Mouse (Mus musculus): ENCODE measurements at regions not wholly inside any gene's neighbourhood (a gene's known extent, or its start where the extent isn't known, plus 50 kb on each side); places are given as distances from the start of the nearest gene placed in this dataset.

DNA sequence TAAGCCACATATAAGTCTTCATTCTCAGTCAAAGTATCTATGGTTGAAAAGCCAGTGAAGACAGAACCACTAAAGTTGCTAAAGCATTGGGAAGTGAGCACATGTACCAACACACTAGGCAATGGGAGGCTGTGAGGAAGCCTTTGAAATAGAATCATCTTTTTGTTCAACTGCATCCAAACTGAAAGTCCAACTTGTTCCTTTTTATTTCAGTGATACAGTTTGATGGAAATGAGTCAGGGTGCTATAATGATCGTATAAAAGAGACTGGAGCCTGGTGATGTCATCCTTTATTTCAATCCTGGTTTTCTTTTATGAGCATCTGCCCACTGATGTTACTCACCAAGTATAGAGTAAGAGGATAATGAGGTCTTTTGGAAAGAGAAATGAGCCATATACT is 1198.9 kb upstream of the Cited2 start:
- ATAC-seq (ENCODE audit: low FRiP score, low read depth): no peak
- H3K4me3 ChIP-seq: no peak overlapping the region
- WGBS: 64% methylated on average over 1 of the region's 1 CpGs

DNA sequence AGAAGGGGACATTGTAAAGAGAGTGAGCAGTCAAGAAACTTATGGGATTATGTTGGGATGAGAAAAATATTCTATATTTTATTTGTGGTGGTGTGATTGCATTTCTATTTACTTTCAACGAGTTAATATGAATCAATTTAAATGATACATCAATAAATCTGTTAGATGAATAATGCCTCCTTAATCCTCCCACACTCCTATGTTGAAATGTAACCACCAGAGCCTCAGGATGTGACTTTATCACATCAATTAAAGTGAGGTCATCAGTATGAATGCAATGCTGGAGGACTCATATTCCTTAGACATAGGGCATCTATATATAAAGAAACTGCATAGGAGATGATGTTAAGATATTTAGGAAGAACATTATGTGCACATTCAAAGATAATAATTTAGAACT is 1195.3 kb upstream of the Cited2 start:
- no peaks in the 10 kb centered on the region for H3K4me1 ChIP-seq
- H3K27ac ChIP-seq (replicated peaks): no peak overlapping the region
- H3K4me2 ChIP-seq (replicated peaks): no peak overlapping the region
- H3K4me3 ChIP-seq: no peak overlapping the region
- H3K27me3 ChIP-seq: no peaks in the 10 kb centered on the region
- no peak for ATAC-seq (ENCODE audit: low FRiP score, low read depth)
- 68% methylated on average over 1 of the region's 1 CpGs for WGBS
- H3K9me3 ChIP-seq: no peaks in the 10 kb centered on the region
- no peaks in the 10 kb centered on the region for H3K36me3 ChIP-seq
- H3K9ac ChIP-seq (replicated peaks): no peak overlapping the region

More for the DNA sequence above, 1198.9 kb upstream of the Cited2 start:
- Histone ChIP-seq H3K4me1 (no peaks in the 10 kb centered on the region), H3K4me2 (replicated peaks) (no peak overlapping the region), H3K27ac (replicated peaks) (no peak overlapping the region), H3K9me3 (no peaks in the 10 kb centered on the region), H3K36me3 (no peaks in the 10 kb centered on the region), H3K9ac (replicated peaks) (no peak overlapping the region), H3K27me3 (no peaks in the 10 kb centered on the region)

DNA sequence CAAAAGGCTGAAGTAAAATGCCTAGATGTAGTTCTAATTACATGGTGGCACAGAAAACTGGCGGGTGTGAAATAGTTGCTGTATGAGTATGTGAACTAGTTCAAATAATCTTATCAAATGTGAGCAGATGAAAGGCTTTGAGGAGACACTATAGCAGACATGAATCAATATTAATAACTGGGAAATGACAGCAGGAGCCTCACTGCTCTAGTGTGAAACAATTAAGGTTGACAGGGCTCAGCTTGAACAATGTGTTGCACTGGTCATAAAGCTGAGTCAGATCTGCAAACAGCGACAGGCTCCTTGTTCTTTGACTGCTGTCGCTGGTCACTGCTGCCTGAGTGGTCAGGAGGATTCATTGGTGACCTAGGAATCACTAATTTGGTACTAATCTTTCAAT is 1185.4 kb upstream of the Cited2 start:
- peak; percentile 63 for ATAC-seq (ENCODE audit: low FRiP score, low read depth)
- H3K36me3 ChIP-seq: no peaks in the 10 kb centered on the region
- H3K4me2 ChIP-seq (replicated peaks): no peak overlapping the region
- H3K4me3 ChIP-seq: no peak overlapping the region
- H3K27ac ChIP-seq (replicated peaks): no peak overlapping the region
- no peaks in the 10 kb centered on the region for H3K9me3 ChIP-seq
- no peaks in the 10 kb centered on the region for H3K4me1 ChIP-seq
- 59% methylated on average over 3 of the region's 3 CpGs for WGBS
- H3K9ac ChIP-seq (replicated peaks): no peak overlapping the region
- no peaks in the 10 kb centered on the region for H3K27me3 ChIP-seq

DNA sequence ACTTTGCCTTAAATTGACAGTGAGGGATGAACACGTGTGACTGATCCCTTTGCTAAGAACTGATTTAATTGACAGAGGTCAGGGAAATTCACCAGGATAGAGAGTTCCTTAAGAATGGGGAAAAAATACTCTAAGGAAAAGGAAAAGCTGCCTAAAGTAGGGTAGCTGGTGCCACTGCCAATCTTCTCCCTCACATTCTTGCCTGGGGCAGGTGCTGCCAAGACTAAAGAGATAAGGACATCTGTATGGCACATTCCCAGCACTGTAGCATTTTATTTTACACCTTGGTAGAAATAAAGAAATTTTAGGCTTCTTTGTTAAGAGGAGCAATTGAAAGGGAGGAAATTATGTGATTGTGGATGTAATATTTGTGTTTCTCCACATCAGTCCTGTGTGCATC is 1184.6 kb upstream of the Cited2 start:
- ATAC-seq (ENCODE audit: low FRiP score, low read depth): no peak

DNA sequence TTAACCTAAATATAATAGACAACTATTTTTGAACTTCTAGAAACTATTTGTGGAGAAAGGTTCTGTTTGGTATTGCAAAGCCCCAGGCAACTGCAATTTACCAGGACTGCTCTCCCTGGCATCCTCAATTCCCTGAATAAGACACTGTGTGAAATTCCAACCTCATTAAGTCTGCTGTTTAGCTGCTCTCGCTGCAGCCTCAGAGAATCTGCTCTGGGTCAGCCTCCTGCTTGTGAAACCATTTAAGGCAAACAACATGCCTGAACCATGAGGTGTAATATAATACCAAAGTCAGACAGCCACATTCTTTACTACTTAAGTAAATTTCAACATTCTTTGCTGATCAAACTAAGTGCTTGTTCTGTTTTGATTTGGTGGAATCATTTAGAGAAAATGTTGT is 1177.6 kb upstream of the Cited2 start:
- H3K4me3 ChIP-seq: no peak overlapping the region
- ATAC-seq (ENCODE audit: low FRiP score, low read depth): peak; percentile 27; the same call in 1 of the 2 replicates
- H3K9ac ChIP-seq (replicated peaks): no peak overlapping the region
- no peak overlapping the region for H3K27ac ChIP-seq (replicated peaks)
- 6% methylated on average over 1 of the region's 1 CpGs for WGBS
- H3K4me2 ChIP-seq (replicated peaks): no peak overlapping the region
- H3K27me3 ChIP-seq: no peaks in the 10 kb centered on the region
- no peaks in the 10 kb centered on the region for H3K4me1 ChIP-seq
- H3K9me3 ChIP-seq: no peaks in the 10 kb centered on the region
- no peaks in the 10 kb centered on the region for H3K36me3 ChIP-seq

More for the DNA sequence above, 1184.6 kb upstream of the Cited2 start:
- no peaks in the 10 kb centered on the region for H3K4me1 ChIP-seq
- H3K27me3 ChIP-seq: no peaks in the 10 kb centered on the region
- H3K9me3 ChIP-seq: no peaks in the 10 kb centered on the region
- no peaks in the 10 kb centered on the region for H3K36me3 ChIP-seq
- no peak overlapping the region for H3K4me2 ChIP-seq (replicated peaks)
- H3K9ac ChIP-seq (replicated peaks): no peak overlapping the region
- no peak overlapping the region for H3K27ac ChIP-seq (replicated peaks)
- 29% methylated on average over 1 of the region's 1 CpGs for WGBS
- no peak overlapping the region for H3K4me3 ChIP-seq

DNA sequence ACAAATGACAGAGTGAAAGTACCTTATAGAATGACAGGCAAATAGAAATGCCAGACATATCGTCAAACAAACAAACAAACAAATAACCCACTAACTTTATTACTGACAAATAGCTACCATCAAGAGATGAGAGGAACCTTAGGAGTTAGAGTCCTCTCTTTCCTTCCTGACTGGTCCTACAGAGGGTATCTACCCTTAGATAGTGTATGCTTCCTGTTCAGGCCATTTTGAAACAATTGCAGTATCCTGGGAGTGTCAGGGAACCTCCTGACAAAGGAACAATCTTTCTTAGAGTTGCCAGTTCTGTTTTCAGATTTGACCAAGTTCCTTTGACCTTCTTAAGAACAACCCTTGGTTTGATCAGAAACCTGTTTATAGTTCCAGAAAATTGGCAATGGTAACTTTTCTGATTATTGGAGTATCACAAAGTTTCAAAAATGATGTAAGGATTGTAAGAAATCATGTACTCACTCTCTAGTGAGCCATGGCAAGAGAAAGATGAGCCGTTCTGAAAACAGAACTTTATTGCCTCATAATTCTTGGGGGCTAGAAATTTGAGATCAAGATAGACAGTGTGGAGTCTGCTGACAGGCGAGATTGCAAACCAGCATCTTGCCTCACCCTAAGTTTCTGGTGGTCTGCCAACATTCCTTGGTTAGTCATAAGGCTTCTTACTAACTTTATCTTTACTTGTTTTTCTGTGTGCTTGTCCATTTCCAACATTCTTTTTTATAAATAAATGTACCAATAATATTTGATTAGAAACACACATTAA is 1170.0 kb upstream of the Cited2 start:
- 78% methylated on average over 3 of the region's 3 CpGs for WGBS
- no peak for ATAC-seq (ENCODE audit: low FRiP score, low read depth)

DNA sequence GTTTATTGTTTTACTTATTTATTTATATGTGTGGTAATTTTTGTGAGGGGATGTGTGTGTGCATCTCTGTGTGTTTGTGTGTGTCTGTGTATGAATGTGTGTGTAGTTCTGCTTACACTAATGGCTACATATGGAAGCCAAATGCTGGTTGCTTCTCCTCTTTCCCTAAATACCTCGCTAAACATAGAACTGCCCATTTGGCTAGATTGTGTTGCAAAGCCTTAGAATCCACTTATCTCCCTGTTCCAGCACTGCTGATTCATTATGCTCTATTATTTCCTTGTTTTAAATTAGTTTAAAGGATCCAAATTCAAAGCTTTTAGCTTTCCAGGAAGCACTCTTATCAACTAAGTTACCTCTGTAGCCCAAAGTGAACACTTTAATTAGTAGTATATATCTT is 1148.5 kb upstream of the Cited2 start:
- no peaks in the 10 kb centered on the region for H3K4me1 ChIP-seq
- H3K27ac ChIP-seq (replicated peaks): no peak overlapping the region
- H3K27me3 ChIP-seq: no peaks in the 10 kb centered on the region
- H3K9ac ChIP-seq (replicated peaks): no peak overlapping the region
- H3K9me3 ChIP-seq: no peaks in the 10 kb centered on the region
- no peak for ATAC-seq (ENCODE audit: low FRiP score, low read depth)
- WGBS: 93% methylated on average over 1 of the region's 1 CpGs
- H3K36me3 ChIP-seq: no peaks in the 10 kb centered on the region
- no peak overlapping the region for H3K4me3 ChIP-seq
- H3K4me2 ChIP-seq (replicated peaks): no peak overlapping the region

More for the DNA sequence above, 1170.0 kb upstream of the Cited2 start:
- H3K4me1 ChIP-seq: no peaks in the 10 kb centered on the region
- H3K4me2 ChIP-seq (replicated peaks): no peak overlapping the region
- no peak overlapping the region for H3K4me3 ChIP-seq
- H3K27ac ChIP-seq (replicated peaks): no peak overlapping the region
- H3K9me3 ChIP-seq: no peaks in the 10 kb centered on the region
- H3K27me3 ChIP-seq: no peaks in the 10 kb centered on the region
- H3K9ac ChIP-seq (replicated peaks): no peak overlapping the region
- no peaks in the 10 kb centered on the region for H3K36me3 ChIP-seq

DNA sequence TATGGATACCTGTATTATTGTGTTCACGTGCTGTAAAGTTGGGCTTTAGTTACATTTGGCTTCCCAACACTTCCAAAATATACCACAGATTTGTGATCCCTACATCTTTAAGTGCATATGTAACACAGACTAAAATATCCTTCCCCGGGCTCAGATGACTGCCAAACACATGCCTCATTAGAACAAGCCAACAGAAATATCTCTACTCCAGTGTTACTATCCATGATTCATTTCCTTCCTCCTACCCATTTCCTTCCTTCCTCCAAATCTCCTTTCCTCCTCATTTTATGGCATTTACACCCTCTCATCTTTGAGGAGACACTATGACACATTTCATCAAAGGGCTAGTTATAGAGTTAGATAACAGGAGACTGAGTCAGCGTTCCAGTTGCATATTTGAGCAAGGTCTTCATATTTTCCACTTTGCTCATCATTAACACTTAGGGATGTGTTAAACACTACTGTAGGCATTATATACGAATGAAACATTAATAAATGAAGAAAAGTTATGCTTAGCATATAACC is 1144.4 kb upstream of the Cited2 start:
- Histone ChIP-seq H3K27me3 (no peaks in the 10 kb centered on the region), H3K9ac (replicated peaks) (no peak overlapping the region), H3K9me3 (no peaks in the 10 kb centered on the region), H3K4me3 (no peak overlapping the region), H3K36me3 (no peaks in the 10 kb centered on the region), H3K27ac (replicated peaks) (no peak overlapping the region), H3K4me1 (0 out of 2 replicates have a peak, but pooled peaks cover 3% of the 10 kb centered on the region), H3K4me2 (replicated peaks) (no peak overlapping the region)
- ATAC-seq (ENCODE audit: low FRiP score, low read depth): no peak
- WGBS: 87% methylated on average over 4 of the region's 4 CpGs

DNA sequence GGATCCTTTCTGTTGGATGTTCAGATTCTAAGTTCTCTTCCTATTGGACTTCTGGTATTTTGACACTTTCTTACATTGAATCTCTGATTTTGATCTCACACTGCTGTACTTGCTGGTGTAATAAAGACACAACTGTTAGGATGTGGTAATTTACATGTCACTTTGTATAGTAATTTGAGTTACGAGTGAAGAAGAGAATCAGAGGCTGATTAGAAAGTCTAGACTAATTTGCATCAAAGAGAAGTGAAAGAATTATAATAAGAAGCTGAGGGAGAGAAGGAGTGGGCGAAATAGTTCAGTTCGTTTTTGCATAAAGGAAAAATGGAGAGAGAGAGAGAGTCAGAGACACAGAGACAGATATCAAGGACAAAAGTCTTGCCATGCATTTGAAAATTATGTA is 1142.8 kb upstream of the Cited2 start:
- no peak overlapping the region for H3K4me3 ChIP-seq
- no peak overlapping the region for H3K9ac ChIP-seq (replicated peaks)
- H3K9me3 ChIP-seq: no peaks in the 10 kb centered on the region
- WGBS: 79% methylated on average over 3 of the region's 3 CpGs
- no peaks in the 10 kb centered on the region for H3K36me3 ChIP-seq
- no peak overlapping the region for H3K4me2 ChIP-seq (replicated peaks)
- H3K27ac ChIP-seq (replicated peaks): no peak overlapping the region
- H3K4me1 ChIP-seq: 0 out of 2 replicates have a peak, but pooled peaks cover 3% of the 10 kb centered on the region
- no peak for ATAC-seq (ENCODE audit: low FRiP score, low read depth)
- no peaks in the 10 kb centered on the region for H3K27me3 ChIP-seq

DNA sequence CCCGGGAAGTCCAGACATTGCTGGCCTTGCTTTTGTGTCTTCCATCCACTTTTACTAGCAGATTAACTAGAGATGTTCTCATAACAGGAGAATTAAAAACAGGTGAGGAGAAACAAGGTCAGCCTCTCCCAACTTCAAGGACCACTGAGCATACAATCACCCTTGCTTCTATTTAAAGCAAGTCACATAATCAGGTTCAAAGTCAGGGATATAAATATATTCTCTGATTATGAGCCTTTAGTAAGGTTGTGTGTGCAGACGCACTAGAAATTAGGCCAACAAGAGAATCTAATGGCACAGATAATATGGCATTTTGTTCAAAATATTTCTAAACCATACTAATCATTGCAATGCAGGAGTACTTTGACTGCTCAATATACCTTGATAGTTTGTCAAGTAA is 1134.2 kb upstream of the Cited2 start:
- Histone ChIP-seq H3K4me2 (replicated peaks) (no peak overlapping the region), H3K4me3 (no peak overlapping the region)

DNA sequence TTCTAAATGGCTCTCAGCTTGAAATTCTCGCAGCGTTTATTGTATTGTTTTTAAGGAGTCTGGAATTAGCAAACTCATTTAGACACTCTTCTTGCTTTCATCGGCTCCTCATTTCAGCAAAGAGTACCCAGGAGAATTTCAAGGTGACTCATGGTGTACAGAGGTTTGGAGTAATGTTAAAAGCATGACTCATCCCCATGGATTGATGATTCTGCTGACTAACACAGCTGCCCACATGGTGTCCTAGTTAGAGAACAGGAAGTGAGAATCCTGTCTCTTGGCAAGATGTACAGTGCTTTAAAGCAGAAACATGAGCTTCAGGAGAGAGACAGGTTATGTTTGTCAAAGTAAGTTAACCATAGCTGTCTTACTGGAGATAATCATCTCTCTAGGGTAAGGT is 1133.6 kb upstream of the Cited2 start:
- WGBS: 91% methylated on average over 3 of the region's 3 CpGs
- H3K4me1 ChIP-seq: no peaks in the 10 kb centered on the region
- no peak overlapping the region for H3K4me3 ChIP-seq
- no peaks in the 10 kb centered on the region for H3K36me3 ChIP-seq
- no peak for ATAC-seq (ENCODE audit: low FRiP score, low read depth)
- no peak overlapping the region for H3K4me2 ChIP-seq (replicated peaks)
- no peak overlapping the region for H3K9ac ChIP-seq (replicated peaks)
- H3K27ac ChIP-seq (replicated peaks): no peak overlapping the region
- no peaks in the 10 kb centered on the region for H3K9me3 ChIP-seq
- no peaks in the 10 kb centered on the region for H3K27me3 ChIP-seq

More for the DNA sequence above, 1134.2 kb upstream of the Cited2 start:
- no peak overlapping the region for H3K9ac ChIP-seq (replicated peaks)
- 84% methylated on average over 2 of the region's 2 CpGs for WGBS
- H3K27ac ChIP-seq (replicated peaks): no peak overlapping the region
- H3K27me3 ChIP-seq: no peaks in the 10 kb centered on the region
- no peaks in the 10 kb centered on the region for H3K36me3 ChIP-seq
- no peaks in the 10 kb centered on the region for H3K4me1 ChIP-seq
- ATAC-seq (ENCODE audit: low FRiP score, low read depth): no peak
- H3K9me3 ChIP-seq: no peaks in the 10 kb centered on the region

DNA sequence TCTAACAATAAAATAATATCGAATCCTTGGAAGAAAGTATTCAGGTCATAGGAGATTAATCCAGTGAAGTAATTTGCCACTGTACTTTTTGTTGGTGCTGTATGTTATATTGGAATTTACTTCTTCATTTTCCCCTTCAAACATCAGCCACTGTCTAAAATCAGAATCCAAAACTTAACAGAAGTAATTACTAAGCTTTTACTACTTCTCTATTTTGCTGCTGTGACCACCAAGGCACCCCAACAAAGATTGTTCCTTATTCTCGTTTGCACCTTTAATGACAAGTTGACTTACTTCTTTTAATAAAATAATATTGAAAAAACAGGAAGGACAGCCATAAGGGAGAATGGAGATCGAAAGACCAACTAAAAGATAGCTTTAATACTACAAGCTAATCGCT is 1130.1 kb upstream of the Cited2 start:
- Histone ChIP-seq H3K9ac (replicated peaks) (no peak overlapping the region), H3K4me1 (no peaks in the 10 kb centered on the region), H3K4me3 (no peak overlapping the region), H3K27ac (replicated peaks) (no peak overlapping the region), H3K27me3 (no peaks in the 10 kb centered on the region), H3K4me2 (replicated peaks) (no peak overlapping the region), H3K9me3 (no peaks in the 10 kb centered on the region), H3K36me3 (no peaks in the 10 kb centered on the region)
- 91% methylated on average over 4 of the region's 4 CpGs for WGBS
- ATAC-seq (ENCODE audit: low FRiP score, low read depth): no peak

DNA sequence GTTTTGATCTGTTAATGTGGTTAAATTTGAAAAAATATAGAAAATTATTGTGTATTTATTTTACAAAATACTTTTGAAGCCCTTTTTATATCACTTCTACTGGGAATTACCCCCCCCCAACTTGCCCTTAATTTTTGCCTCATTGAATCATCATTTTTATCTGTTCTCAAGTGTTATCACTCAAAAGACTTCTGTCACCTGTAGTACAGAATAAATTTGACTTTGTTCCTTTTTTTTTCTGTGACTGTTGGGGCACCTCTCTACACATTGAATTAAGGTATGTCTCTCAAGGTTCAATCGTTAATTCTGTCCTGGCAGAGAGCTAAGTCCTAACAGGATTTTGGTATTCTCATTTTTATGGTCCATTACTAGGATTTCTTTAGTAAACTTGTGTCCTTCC is 1123.0 kb upstream of the Cited2 start:
- Histone ChIP-seq H3K27ac (replicated peaks) (no peak overlapping the region), H3K4me3 (no peak overlapping the region), H3K27me3 (no peaks in the 10 kb centered on the region), H3K9me3 (no peaks in the 10 kb centered on the region), H3K36me3 (no peaks in the 10 kb centered on the region), H3K4me2 (replicated peaks) (no peak overlapping the region), H3K9ac (replicated peaks) (no peak overlapping the region), H3K4me1 (no peaks in the 10 kb centered on the region)
- ATAC-seq (ENCODE audit: low FRiP score, low read depth): no peak
- WGBS: 88% methylated on average over 1 of the region's 1 CpGs
